Mouse (Mus musculus) forelimb bud, embryonic 11.5 days (tissue): ENCODE data around the gene Nmb.
"Not testable (repeated sequence)": the region's sequence is repeated elsewhere in the genome, so short reads cannot be mapped to it uniquely, and the experiment has no call there.

Experiments used
- DNase-seq: peaks from one replicate; pipeline ENCODE4 v3.0.0-alpha.2; 2012; ENCODE audit warnings: low read depth, low spot score

The Nmb gene

DNA sequence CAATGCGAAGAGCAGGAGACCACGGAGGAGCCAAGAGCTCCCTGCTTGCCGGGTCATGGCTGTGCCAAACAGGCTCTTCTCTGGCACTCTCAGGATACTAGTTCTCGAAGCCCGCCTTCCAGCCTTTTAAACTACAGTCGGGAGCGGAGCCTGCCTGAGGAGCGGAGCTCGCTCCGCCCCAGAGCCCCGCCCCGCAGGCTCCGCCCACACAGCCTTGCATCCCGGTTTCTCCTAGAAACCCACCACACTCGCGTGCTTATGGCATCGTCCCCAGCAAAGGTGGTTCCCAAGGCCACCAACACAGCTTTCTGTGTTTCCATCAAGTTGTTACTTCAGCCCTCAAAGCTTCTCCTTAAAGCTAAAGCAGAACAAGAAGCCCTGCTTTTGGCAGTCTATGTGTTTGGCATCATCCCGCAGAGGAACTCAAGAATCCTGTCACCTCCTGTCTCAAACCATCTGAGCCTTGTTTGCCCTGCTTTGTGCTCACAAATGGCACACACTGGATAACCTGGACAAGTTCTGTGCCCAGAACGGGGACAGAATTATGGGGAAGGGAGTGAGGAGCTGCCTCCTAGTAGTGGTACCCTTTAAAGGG is at the start of gene Nmb:
TSS of gene Nmb (minus strand) at position 156 of the 595 bp plus-strand sequence.
- DNase-seq = peak; percentile 57

DNA sequence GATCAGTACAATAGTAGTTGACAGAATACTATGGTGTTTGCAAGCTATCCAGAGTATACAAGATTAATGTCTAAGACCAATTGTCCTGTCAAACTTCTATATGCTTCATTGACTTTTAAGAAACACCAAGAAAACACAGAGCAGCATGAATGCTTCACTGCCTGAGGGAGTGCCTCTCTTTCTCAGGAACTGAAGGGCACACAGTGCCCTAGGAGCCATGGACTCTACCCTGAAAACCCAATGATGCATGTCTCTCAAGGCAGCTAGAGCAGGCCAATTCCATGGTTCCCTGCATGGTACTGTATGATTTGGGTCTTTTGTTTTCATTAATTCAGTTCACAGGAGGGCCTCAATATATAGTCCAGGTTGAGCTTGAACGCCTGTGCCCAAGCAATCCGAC is 49.4 kb upstream of the Nmb start:
- no peak for DNase-seq

DNA sequence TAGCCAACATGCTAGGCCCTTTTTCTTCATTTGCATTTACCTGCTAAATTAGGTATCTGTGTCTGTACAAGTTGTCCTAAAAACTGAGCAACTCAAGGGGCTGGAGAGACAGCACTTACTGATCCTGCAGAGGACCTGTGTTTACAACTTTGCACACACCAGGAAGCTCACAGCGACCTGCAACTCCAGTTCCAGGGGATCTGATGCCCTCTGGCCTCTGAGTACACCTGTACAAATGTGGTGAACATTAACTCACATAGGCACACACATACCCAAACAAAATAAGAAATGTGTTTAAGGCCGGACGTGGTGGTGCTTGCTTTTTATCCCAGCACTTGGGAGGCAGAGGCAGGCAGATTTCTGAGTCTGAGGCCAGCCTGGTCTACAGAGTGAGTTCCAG is 47.3 kb upstream of the Nmb start:
- no peak for DNase-seq

DNA sequence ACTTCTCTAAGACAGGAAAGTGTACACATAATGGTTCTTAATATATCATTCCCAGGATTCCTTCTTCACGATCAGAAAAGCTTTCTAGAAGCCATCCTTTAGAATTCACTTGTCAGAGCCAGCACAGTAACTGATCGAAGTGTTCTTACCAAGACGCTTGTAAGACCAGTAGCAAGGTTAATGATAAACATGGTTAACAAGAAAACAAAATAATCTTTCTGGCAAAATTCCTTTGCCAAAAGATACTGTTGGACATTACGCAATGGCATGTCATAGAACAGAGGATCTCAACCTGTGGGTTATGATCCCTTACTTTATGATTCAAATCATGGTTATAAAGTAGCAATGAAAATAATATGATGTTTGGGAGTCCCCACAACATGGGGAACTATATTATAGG is 46.6 kb upstream of the Nmb start:
- no peak for DNase-seq

DNA sequence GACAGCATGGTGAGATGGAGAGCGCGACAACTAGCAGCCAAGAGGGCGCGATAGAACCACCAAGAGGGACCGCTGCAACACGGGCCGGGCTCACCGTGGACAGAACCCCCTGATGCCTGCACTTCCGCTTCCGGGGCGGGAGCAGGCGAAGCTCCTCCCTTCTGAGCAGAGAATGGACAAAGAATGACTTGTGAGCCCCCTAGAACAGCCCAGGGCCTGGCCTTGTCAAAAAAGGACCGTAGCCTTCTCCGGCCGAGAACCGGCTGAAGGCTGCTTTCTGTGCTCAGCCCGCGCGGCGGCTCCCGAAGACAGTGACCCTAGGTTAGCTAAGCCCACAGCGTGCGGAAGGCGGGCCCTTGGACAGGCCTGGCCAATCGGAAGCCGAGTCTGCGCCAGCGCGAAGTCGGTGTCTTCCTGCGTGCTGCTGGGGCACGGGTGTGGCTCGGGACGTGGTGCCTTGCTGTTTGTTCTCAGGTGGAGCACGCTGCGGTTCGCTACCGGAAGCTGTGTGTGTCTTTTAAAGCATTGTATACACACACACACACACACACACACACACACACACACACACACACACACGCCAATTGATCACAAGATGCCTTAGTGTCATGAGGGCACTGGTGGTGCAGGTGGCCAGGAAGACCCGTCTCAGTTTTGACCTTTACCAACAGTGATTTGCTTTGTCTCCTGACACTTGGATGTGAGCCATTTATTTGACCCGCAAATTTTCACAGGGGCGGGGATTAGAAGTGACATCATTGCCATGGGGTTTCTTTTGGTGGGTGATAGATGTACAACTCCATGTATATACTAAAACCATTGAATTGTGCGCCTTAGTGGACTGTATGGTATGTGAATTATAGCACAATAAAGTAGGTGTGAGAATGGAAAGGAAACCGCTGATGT is 42.8 kb upstream of the Nmb start, which contains the start of gene Sec11a:
TSS of gene Sec11a (minus strand) at position 336 of the 906 bp plus-strand sequence.
- DNase-seq = peak; percentile 92

DNA sequence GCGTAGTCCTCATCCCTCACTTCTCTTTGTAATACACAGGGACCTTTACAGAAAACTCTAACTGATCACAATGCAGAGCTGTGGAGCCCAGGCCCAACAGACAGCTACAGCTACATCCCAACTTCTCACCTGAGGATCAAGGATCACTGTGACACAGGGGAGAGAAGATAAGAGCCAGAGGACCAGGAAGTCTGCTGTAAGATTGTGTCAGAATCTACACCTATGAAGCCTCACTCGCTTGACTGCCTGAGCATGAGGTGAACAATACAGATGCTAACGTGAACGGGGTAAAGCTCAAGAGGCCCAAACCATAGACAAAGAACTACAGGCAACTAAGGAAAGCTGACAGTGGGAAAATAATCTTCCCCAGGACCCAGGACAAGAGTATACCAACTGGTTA is 34.9 kb upstream of the Nmb start:
- no peak for DNase-seq

DNA sequence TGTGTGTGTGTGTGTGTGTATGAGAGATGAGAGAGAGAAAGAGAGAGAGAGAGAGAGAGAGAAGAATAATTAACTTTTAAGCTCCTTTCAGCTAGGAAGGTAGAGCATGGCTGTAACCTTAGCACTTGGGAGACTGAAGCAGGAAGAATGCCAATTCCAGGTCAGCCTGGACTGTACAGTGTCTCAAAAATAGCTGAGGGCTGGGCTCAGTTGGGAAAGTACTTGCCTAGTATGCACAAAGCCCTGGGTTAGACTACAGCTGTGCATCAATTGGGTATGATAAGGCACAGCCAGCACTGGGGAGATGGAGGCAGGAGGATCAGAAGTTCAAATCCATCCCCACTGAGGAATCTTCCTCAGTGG is 32.4 kb upstream of the Nmb start:
- DNase-seq = not testable (repeated sequence)

DNA sequence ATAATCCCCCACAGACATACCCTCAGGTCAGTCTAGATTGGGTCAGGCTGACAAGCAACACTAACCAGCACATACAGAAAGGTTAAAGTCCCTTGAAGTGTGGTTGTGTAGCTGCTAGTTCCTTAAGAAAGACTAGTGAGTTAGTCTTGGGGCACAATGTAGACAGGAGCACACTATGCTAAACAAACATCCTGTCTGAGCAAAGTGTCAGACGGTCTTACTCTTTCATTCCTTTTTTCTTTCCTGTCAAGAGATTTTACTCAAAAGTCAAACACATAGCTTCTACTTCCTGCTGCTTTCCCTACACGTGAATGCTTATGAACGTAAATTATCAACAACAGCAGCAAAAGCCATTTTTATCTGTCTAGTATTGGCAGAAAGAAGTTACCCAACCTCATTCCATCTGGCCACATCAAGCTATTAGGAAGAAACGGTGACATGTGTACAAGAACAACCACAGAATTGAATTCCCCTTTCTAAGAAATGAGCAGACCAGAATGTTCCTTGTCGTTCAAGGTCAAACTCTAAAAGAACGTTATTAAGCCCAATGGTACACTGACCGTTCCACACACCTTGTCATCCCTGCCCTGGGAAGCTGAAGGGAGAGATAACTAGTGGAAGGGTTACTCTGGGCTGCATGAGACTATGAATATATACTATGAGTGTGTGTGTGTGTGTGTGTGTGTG is 31.9 kb upstream of the Nmb start:
- DNase-seq = not testable (repeated sequence)

DNA sequence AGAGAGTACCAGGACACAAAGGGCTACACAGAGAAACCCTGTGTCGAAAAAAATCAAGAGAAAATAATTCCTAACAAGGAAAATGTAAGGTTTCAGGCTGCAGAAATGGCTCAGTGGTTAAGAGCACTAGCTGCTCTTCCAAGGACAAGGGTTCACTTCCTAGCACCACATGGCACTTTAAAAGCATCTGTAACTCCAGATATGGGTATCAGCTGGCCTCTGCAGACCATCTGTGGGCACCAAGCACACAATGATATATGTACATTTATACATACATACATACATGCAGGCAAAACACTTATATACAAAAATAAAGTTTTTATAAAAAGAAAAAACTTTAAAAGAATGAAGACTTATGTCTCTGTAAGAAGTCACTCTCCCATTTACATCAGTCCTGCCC is 31.0 kb upstream of the Nmb start:
- DNase-seq = no peak

DNA sequence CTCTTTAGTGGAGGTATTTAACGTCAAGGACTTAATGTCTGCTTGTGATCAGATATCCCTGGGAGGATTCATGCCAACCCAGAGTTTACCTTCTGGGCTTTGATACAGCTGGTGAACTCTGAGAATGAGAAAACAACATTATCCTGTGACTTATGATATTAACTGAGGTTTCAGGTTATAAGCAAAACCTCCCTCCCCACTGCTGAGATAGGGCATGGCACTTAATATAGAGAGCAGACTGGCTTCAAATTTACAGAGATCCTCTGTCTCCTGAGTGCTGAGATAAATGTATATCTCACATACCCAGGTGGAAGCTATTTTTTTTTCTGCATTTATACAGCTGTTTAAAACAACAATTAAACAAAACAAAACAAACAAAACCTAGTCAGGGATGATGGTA is 27.9 kb upstream of the Nmb start:
- DNase-seq = no peak

DNA sequence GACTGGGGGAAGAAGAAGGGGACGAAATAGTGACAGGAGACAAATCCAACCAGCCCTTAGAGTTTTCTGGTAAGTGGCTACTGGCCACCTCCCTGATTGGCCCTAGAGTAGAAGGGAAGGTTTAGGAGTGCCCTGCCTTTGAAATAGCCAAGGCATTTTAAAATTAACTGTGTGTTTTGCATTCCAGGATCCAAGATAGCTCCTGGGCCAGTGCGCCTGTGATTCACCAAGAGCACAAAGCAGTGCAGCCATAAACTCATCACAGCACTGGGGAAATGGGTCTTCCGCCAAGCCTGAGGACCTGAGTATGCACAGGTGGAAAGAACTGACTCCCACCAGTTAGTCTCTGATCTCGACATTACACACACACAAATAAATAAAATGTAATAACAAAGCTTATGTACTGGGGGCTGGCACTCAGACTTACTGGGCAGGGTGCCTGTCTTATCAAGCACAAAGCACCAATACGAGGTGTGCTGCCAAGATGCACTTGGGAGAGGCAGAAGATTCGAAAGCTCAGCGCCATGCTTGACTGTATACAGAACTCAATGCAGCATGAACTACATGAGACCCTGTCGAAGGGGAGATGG is 26.8 kb upstream of the Nmb start:
- DNase-seq = no peak

DNA sequence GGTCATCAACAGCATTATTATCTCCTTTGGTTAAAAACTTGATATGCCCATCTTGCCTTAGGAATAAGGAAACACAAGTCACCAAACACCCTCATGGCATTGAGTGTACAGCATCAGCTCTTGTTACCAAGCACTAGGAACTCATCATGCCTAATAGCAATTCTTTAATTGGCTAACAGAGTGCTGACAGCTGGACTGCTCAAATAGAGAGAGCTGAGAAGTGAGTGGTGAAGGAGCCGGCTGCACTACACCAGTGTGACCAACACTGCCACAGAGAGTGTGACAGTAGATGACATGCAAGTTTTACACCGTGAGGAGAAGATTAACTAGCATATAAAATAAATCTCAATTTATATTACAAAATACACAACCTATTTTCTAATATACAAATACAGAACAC is 18.3 kb upstream of the Nmb start:
- no peak for DNase-seq

DNA sequence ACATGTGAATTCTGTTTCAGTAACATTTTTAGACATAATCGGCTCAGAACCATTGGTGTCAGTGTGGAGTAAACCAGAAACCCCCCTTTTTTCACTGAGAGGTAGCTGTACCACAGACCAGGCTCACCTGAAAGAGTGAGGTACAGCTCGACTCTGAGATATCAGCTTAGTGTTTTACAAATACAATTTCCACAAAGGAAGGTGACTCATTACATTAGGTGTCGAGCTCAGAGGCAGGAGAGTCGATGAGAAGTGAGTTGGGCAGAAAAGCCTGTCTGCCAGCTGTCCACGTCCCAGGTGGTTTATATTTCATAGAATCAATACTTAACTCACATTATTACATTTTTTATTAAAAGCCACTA is 14.8 kb upstream of the Nmb start:
- DNase-seq = no peak

DNA sequence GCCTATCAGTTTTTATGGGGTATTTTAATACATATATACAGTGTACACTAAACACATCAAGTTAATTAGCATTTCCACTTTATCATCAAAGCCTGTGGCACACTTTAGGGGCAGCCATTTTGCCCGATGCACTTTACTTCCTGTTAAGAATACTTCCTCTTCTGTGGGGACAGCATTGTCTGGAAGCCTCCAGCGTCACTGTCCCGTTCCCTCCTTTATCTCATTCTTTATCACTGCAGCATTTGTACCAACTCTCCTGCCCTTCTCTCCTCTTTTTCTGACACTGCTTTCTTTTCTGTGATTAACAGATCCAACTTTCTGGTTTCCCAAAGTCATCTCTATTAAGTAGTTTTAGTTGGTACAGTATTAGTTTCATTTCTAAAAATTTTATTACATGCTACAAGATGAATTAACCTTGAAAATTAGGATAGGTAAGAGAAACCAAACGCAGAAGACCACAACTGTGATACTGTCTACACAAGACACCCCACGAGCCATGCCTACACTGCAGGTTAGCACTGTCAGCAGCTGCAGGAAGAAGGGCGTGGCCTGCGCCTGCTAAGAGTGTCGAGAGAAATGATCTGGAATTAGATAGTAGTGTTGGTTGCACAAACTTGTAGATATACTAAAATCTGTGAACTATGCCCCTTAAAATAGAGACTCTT is 14.2 kb upstream of the Nmb start:
- DNase-seq = no peak

DNA sequence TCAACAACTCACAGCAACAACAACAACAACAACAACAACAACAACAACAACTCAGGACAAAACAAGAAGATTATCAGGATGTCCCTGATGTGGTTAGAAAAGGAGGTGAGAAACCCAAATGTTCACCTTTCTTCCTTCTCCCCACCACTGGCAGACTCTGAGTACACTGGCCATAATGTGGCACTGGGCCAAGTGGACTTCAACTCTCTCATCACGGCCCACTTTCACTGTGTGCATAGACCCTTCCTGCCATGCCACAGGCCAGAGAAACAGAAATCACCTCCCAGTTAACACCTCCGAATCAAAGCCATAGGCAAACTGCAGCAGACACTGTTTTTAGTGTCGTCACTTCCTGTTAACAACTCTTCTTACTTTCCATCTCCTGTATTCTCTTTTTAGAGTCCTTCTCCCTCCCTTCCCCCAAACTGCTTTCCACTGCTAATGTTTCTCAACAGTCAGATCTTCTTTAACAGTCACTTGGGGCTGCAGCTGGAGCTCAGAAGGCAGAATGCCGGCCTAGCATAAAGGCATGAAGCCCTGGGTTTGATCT is 13.1 kb upstream of the Nmb start:
- DNase-seq = no peak

DNA sequence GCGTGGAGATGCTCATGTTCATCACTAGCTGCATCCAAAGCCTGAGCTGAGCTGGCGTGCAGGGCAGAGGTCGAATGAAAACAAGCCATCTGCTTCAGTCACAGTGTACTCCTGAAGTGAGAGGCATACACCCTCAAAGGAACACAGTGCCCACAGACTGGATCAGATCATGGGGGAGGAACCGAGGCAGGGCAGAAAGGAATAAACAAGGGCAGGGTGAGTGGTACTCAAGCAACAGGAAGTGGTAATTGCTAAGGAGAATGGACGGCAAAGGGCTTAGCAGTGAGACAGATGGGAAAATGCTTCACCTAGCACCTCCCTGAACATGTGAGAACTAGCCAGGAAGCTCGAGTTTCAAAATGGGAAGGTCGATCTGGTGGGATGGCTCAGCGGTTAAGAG is 7.6 kb upstream of the Nmb start:
- DNase-seq = no peak

DNA sequence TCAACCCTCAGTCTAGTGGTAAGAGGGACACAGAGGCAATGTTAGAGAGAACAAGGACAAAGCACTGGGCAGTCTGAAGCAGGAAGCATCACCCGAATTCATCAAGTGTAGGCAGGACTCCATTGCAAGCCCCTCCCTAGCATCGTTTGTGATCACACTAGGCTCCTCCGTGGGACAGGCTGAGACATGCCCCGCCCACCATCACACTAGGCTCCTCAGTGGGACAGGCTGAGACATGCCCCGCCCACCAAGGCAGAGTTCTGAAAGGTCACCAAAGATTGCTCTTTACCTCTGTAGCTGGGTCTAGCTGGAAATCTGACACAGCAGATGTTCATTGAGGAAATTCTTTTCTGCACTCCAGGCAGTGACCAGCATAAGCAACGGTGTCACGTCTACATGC is 6.2 kb upstream of the Nmb start:
- DNase-seq = no peak

DNA sequence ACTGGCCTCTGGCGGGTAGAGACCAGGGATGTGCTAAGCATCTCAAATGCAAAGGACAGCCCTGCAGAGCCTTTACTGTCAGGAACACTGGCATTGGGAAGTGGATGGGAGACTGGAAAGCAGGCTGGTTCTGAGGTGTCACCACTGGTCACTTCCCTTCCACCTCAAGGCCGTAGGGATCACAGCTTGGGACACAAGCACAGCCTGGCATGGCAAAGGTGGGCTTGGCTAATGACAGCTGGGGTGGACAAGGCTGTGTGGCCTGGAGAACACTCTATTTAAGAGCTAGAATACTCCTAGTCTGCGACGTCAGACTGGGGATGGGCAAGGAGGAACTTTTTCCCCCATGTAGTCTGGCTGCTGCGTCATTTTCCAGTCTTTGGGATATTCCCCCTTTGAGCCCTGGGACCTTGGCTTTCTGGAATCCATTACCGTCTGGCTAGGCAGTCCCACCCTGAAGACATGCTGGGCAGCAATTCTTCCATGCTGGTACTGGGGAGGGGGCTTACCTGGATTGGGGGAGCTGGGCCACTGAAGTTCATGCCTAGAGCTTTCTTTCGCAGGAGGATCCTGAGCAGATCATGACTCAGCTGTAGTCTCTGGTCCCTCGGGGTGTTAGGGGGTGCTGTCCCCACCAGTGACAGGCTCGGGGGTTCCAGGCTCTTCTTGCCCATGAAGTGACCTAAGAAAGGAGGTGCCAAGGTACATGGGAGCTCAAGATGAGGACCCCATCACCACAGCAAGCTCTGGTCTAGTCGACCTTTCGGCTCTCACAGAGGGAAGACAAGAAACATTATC is 1.1 kb downstream of the Nmb start:
- no peak for DNase-seq

DNA sequence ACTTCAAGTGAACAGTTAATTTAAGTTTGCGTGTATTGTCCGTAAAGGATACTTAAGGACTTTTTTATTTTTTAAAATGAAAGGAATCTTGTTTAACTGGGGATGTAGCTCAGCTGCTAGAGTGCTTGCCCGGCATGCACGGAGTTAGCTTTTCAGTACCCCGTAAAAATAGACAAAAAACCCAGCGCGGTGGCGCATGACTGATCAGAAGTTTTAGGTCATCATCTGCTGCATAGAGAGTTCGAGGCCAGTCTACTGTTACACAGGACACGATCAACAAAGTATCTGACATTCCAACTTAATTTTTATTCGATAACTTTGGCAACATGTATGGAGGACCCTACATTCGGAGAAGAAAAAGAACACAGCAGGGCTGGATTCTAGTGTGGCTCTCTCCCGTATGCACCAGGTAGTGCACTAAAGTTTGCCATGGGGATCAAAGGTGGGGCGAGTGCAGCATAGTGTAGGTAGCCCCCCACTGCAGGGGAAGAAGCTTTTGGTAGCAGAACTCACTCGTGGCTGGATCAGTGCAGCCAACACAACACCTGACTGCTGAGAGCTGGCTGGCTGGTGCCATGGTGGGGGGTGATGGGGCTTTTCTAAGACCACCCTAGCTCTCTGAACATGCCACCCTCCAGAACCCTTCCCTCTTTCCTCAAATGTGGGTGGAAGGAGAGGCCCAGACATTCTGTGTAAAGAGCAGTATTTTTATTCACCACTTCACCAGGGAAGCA is 3.2 kb downstream of the Nmb start:
- DNase-seq = no peak

DNA sequence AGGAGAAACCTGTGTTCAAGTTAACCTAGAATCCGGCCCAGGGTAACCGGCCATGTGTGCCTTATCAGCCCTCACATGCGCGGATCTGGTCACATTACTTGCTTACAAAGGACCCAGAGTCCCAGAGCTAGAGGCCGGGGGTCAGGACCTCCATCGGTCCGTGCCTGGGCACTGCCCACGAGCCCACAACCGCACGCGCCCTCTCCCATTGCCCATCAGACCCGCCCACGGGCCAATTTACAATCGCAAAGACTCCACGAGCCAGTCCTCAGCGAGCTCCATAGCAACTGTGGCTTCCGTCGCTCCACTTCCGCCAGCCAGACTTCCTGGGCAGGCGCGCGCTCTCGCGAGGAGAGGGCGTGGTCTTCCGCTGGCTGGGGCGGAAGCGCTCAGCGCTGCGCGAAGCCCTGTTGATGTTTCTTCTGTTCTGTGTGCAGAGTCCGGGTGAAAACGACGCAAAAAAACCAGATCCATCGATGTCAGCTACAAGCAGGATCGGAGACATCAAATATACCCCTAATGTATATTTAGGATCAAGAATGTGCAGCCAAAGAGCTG is 3.9 kb downstream of the Nmb start, which contains the start of gene Wdr73:
TSS of gene Wdr73 (minus strand) at position 326 of the 558 bp plus-strand sequence.
- peak; percentile 89 for DNase-seq
